Mouse (Mus musculus): ENCODE results near the gene Cp. TPM values are rescaled to one million over a fixed set of nuclear protein-coding genes. Genes with fewer than 3 reads are reported as not detected.

Cp gene
- total and polyA plus RNA-seq, 3 experiments, result 0.28 to 4.8 (median 0.33) TPM

GRCm38 (mm10) chr3:20057306-20058196 is 100.7 kb downstream of the Cp start, which contains the start of gene Hltf:
Gene Hltf (plus strand): TSS chr3:20057811.
- peak within 1 kb of the TSS; percentile 30 for H3K27ac ChIP-seq (ENCODE audit: insufficient read depth, low read depth)
- H3K4me2 ChIP-seq (ENCODE audit: insufficient read depth, low read depth, poor library complexity, severe bottlenecking), result peak within 1 kb of the TSS; percentile 88
- H3K9me3 ChIP-seq (replicated peaks; ENCODE audit: low read length), result no peaks in the 10 kb centered on the region
- peak; percentile 97 for DNase-seq (ENCODE audit: extremely low read depth)
- peaks cover 5 to 12% of the 10 kb centered on the region in 2 experiments for H3K36me3 ChIP-seq (replicated peaks in 1 of 2; ENCODE audit: control insufficient read depth in 1 of 2, insufficient read depth in 1 of 2, low read length in 1 of 2)
- peak within 1 kb of the TSS; percentile 65 for H3K9ac ChIP-seq (ENCODE audit: insufficient read depth, low read depth)
- H3K79me2 ChIP-seq (replicated peaks; ENCODE audit: control insufficient read depth, extremely low read depth, insufficient read depth, poor library complexity, severe bottlenecking), result peaks cover 12% of the 10 kb centered on the region
- dilution Hi-C loops (cut with MboI; ENCODE audit: extremely low pct_ligation_motif_present, extremely low pct_unique_long_range_greater_than_20kb, low sequenced_read_pairs) (no loop called here), in situ Hi-C loops (cut with MboI; ENCODE audit: low pct_ligation_motif_present, low pct_unique_long_range_greater_than_20kb, low sequenced_read_pairs) (loop anchor here (25.0 kb wide), 1 partner anchor 145 kb away; no protein-coding TSS in a partner anchor)
- H3K27me3 ChIP-seq (replicated peaks), result no peaks in the 10 kb centered on the region
- H3K4me1 ChIP-seq (ENCODE audit: control insufficient read depth in 1 of 2, insufficient read depth in 2 of 2), result peaks cover 2 to 21% of the 10 kb centered on the region in 2 experiments; a peak in 3 of 4 replicates
- peak; percentile 84; the same call in 1 of the 2 replicates for TF ChIP-seq MAX (IDR thresholded peaks at IDR 0.05; ENCODE audit: low read length)
- TF ChIP-seq EP300 (IDR thresholded peaks at IDR 0.05; ENCODE audit: low read length), result no peak
- TF ChIP-seq GABPA (IDR thresholded peaks at IDR 0.05; ENCODE audit: insufficient replicate concordance, low read depth, low read length), result no peak
- TF ChIP-seq NRF1 (IDR thresholded peaks at IDR 0.05; ENCODE audit: low read depth, low read length), result peak; percentile 41; the same call in 1 of the 2 replicates
- peak; percentile 84; the same call in 1 of the 2 replicates for TF ChIP-seq MAZ (IDR thresholded peaks at IDR 0.05; ENCODE audit: low read depth, low read length)
- no peak for TF ChIP-seq JUND (conservative IDR thresholded peaks at IDR 0.05; ENCODE audit: low read depth, low read length)
- no peak; the same call in 1 of the 2 replicates for TF ChIP-seq MEF2A (IDR thresholded peaks at IDR 0.05; ENCODE audit: borderline replicate concordance, low read depth, low read length)
- peak; percentile 92; the same call in 1 of the 2 replicates for TF ChIP-seq MXI1 (IDR thresholded peaks at IDR 0.05; ENCODE audit: low read depth, low read length)
- peak; percentile 97 for TF ChIP-seq CHD2 (IDR thresholded peaks at IDR 0.05; ENCODE audit: low read length)
- peak; percentile 95 for TF ChIP-seq NELFE (IDR thresholded peaks at IDR 0.05; ENCODE audit: low read depth, low read length)
- TF ChIP-seq RAD21 (IDR thresholded peaks at IDR 0.05; ENCODE audit: low read depth, low read length), result no peak
- no peak for TF ChIP-seq CTCF (conservative IDR thresholded peaks at IDR 0.05 in 1 of 2, IDR thresholded peaks at IDR 0.05 in 1 of 2; ENCODE audit: low read depth in 2 of 2, low read length in 2 of 2)
- TF ChIP-seq TCF12 (IDR thresholded peaks at IDR 0.05; ENCODE audit: low read depth, low read length), result peak; percentile 77
- peak; percentile 90 for TF ChIP-seq POLR2A (IDR thresholded peaks at IDR 0.05; ENCODE audit: low read depth, low read length)
- peak; percentile 59; the same call in 1 of the 2 replicates for TF ChIP-seq E2F4 (IDR thresholded peaks at IDR 0.05; ENCODE audit: insufficient replicate concordance, low read depth, low read length)
- TF ChIP-seq SMC3 (IDR thresholded peaks at IDR 0.05; ENCODE audit: low read depth, low read length), result no peak
- peak; percentile 92 for TF ChIP-seq TBP (conservative IDR thresholded peaks at IDR 0.05; ENCODE audit: low read depth, low read length)
- no peak for TF ChIP-seq PAX5 (IDR thresholded peaks at IDR 0.05; ENCODE audit: low read length)
- TF ChIP-seq POLR2AphosphoS2 (IDR thresholded peaks at IDR 0.05; ENCODE audit: low read depth, low read length), result peak; percentile 85; the same call in 1 of the 2 replicates
- peak; percentile 94; the same call in 1 of the 2 replicates for TF ChIP-seq ZMIZ1 (IDR thresholded peaks at IDR 0.05; ENCODE audit: low read depth, low read length)
- no peak for TF ChIP-seq CHD1 (IDR thresholded peaks at IDR 0.05; ENCODE audit: low read depth, low read length)
- peak; percentile 67 for TF ChIP-seq HCFC1 (IDR thresholded peaks at IDR 0.05; ENCODE audit: low read depth, low read length)
- TF ChIP-seq KAT2A (IDR thresholded peaks at IDR 0.05; ENCODE audit: insufficient replicate concordance, low read length), result 0 out of 2 replicates have a peak, but pooled peaks have one; percentile 57
- TF ChIP-seq MYC (IDR thresholded peaks at IDR 0.05; ENCODE audit: low read depth, low read length), result peak; percentile 64; the same call in 1 of the 2 replicates
- TF ChIP-seq ETS1 (conservative IDR thresholded peaks at IDR 0.05; ENCODE audit: low read depth, low read length), result no peak
- no peak for TF ChIP-seq IRF4 (IDR thresholded peaks at IDR 0.05; ENCODE audit: low read depth, low read length)
- TF ChIP-seq ELF1 (IDR thresholded peaks at IDR 0.05; ENCODE audit: low read depth, low read length), result peak; percentile 96
- no peak for TF ChIP-seq ZNF384 (IDR thresholded peaks at IDR 0.05; ENCODE audit: low read depth, low read length)
- TF ChIP-seq SIN3A (IDR thresholded peaks at IDR 0.05; ENCODE audit: low read length), result no peak; the same call in none of the 2 replicates
- peak within 1 kb of the TSS; percentile 73 to 95 (median 88) for H3K4me3 ChIP-seq (replicated peaks in 1 of 3; ENCODE audit: low read depth in 2 of 3, low read length in 2 of 3, poor library complexity in 1 of 3)
